Mouse (Mus musculus) heart, postnatal 10 days (tissue): ENCODE measurements around the gene H1fnt. TPM values are rescaled to one million over a fixed set of nuclear protein-coding genes. Genes with fewer than 3 reads are reported as not detected.

Experiments
- DNase-seq, 2 experiments: peaks; one replicate each; pipeline ENCODE4 v3.0.0; 2021
- intact Hi-C: fragments of 180-260 bp; cut with DNase I; formaldehyde crosslinking; loops from one replicate; pipeline ENCODE4 v1.15.1; 2025
- total RNA-seq, 2 experiments: library from RNA; stranded (reverse); gene quantifications; 2 replicates each; pipeline ENCODE4 v1.2.3; 2021

Gene H1fnt
- total RNA-seq: not detected

GRCm38 (mm10) chr15:98257193-98257592 lies at the start of gene H1fnt:
H1fnt (minus strand) TSS chr15:98257293.
- intact Hi-C loops: no loop called here
- no peak for DNase-seq

GRCm38 (mm10) chr15:98295628-98296551 lies 38.8 kb upstream of the H1fnt start, which contains the start of gene Zfp641:
Zfp641 (minus strand) TSS chr15:98296161.
- DNase-seq: peak; percentile 50 to 51
- intact Hi-C loops: no loop called here

DNA sequence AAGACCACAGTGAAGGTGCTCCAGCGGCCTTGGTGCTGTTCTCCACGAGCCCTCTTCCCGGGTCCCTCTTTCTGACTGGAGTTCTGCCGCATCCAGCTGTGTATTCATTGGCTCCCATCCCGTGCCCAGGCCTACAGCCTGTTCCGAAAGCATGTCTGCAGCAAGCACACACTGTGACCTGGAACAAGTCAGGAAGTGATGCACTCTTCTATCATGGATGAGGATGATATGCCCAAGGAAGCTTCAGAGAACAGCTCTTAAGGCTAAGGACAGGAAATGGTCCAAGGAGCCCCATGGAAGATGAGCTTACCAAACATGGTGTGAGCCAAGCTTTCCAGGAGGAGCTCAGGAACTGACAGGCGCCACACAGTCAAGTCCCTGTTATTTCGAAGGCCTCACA lies 36.6 kb upstream of the H1fnt start:
- DNase-seq: no peak
- intact Hi-C loops: no loop called here

GRCm38 (mm10) chr15:98288566-98288965 lies 31.5 kb upstream of the H1fnt start:
- no peak for DNase-seq
- intact Hi-C loops: no loop called here

DNA sequence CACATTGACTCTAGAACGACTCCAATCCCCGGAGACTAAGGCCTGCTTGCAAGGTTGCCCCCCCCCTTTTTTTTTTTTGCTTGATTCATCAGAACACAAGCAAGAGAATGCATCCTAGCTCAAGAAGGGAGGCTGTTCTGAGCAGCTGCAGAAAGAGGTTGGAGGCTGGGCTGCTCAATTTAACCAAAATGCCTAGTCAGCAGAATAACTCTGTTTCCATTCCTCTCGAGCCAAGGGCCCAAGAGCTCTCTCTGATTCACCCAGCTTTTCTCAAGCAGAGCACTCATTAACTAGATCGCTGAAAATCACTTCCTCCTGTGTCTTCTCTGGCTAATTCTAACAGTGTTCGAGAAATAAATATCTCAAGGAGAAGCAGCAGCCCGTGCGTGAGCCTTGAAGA lies 29.3 kb upstream of the H1fnt start:
- no peak for DNase-seq
- intact Hi-C loops: no loop called here

DNA sequence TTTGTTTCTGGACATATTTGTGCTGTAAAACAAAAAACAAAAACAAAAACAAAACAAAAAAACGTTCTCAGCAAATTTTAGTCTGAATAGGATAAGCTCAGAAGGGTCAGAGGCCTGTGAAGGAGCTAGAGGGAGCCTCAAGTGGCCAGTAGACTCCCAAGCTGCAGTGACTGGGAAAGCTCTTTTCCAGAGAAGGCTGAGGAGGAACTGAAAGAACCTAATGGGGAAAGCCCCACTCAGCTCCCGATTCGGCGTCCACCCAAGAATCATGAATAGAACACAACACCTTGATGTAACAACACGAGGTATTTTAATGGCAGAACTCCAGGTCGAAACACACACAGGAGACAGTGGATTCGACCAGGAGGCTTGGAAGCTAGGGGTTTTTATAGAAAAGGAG lies 683 bp upstream of the H1fnt start:
- intact Hi-C loops: no loop called here
- no peak for DNase-seq

DNA sequence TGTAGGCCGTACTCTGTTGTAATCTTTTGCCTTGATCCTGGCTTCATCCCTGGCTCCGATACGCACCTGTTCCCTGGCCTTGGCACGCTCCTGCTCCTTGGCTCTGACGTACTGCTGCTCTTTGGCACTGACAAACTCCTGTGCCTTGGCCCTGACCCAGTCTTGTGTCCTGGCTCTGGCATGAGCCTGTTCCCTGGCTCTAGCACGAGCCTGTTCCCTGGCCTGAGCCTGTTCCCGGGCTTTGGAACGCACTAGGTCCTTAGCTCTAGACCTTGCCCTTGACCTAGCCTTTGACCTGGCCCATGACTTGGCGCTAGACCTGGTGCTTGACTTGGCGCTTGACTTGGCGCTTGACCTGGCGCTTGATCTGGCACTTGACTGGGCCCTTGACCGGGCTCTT lies 822 bp downstream of the H1fnt start:
- intact Hi-C loops: no loop called here
- peak in 1 of 2 experiments; percentile 3 for DNase-seq

DNA sequence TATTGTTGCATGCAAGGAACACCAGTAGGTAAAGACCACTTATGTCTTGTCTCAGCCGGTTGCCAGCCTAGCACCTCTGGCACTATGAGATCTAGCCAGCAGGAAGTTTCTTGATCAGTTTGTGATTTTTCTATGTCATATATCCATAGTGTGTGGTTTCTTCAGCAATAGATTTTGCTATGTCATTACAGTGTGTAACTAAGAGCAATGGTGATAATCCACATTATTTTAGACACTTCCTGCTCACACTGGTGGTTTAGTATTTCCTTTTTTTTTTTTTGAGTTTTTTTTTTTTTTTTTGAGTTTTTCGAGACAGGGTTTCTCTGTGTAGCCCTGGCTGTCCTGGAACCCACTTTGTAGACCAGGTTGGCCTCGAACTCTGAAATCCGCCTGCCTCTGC lies 21.7 kb downstream of the H1fnt start:
- intact Hi-C loops: no loop called here
- DNase-seq: no peak

- intact Hi-C loops: no loop called here
- no peak for DNase-seq
Observed at GRCm38 (mm10) chr15:98234350-98234749, 22.7 kb downstream of the H1fnt start, which contains the start of gene Olfr286. Olfr286 (minus strand) TSS chr15:98234450.

- intact Hi-C loops: no loop called here
Observed at GRCm38 (mm10) chr15:98226096-98226495, 31.0 kb downstream of the H1fnt start.

GRCm38 (mm10) chr15:98225610-98226009 lies 31.5 kb downstream of the H1fnt start:
- no peak for DNase-seq
- intact Hi-C loops: no loop called here

More at GRCm38 (mm10) chr15:98226096-98226495, 31.0 kb downstream of the H1fnt start:
- no peak for DNase-seq

- no peak for DNase-seq
- intact Hi-C loops: no loop called here
Observed at GRCm38 (mm10) chr15:98222377-98222776, 34.7 kb downstream of the H1fnt start.

DNA sequence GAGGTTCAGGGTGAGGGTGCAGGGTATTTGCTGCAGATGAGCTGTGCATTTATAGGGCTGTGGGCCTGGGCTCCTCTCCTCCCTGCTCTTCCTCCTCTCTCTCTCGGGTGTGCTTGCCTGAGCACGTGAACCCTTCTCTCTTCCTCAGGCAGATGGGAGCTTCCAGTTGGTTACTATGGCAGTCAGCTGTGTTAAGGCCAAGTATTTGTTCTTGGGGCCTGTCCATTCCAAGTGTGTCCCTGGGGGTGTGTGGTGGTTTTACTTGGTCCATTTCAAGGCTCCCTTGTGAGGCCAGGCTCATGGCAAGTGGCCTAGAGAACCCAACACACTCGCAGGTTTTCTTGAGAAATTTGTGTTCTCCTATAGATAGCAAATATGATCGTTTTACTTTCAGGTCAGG lies 36.2 kb downstream of the H1fnt start, which contains the start of the genes Gm44579 and Olfr287:
Gene Gm44579, minus strand, starts transcription at position 101 of the 400 bp plus-strand sequence.
Gene Olfr287, minus strand, starts transcription at position 180 of the 400 bp plus-strand sequence.
- intact Hi-C loops: no loop called here
- no peak for DNase-seq

- no peak for DNase-seq
- intact Hi-C loops: no loop called here
Observed at GRCm38 (mm10) chr15:98214130-98214529, 43.0 kb downstream of the H1fnt start.

DNA sequence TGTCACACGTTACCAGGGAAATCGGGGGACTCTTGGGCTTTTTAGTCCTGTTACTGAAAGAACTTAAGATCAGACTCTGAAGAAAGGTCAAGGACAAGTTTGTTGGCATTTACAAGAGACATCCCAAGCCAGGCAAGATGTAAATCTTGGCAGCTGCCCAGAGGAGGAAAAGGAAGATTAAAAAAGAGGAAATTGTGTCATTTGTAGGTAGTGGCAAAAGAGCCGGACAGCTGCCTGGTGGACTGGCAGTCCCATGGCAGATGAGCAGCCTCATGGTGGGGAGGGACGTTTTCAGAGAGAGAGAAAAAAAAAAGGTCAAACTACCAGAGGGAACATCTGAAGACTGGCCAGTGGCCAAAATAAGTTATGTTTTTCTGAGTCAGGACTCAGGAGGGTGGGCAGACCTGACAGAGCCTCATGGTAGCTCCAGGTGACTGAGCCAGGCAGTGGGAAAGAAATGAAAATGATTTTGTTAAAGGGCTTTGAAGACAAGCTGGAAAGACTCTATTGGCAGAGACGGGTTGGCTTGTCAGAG lies 43.7 kb downstream of the H1fnt start:
- DNase-seq: peak in 1 of 2 experiments; percentile 1
- intact Hi-C loops: no loop called here

DNA sequence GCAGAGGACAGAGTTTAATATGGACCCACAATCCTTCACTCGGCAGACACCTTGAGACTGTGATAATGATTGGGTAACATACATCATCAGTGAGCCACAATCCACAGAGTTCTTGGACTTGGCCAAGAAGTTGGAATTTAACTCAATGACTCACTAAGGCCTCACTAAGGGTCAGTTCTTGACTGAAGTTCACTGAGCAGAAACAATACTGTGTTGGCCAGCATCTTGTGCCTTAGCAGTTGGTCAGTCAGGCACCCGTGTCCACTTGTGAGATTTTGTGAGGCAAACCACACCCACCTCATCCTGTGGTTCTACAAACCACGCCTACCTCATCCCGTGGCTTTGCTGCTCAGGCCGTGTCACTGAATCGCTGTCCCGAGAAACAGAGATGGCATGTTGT lies 47.4 kb downstream of the H1fnt start:
- no peak for DNase-seq
- intact Hi-C loops: no loop called here

Other genes with a start within 250 kb of the H1fnt start
- 100 to 1,000 TPM; 571 to 624 TPM for gene Pfkm, start 164.7 kb downstream of the H1fnt start, total RNA-seq
- 10 to 100 TPM; 16.7 to 18.5 TPM for gene Senp1, start 163.5 kb downstream of the H1fnt start, total RNA-seq
- gene Asb8, start 91.7 kb downstream of the H1fnt start, total RNA-seq: 100 to 1,000 TPM; 104 to 109 TPM
- under 1 TPM; 0.57 to 0.64 TPM for gene Ccdc184, start 90.1 kb downstream of the H1fnt start, total RNA-seq
- not detected for gene Olfr288, start 61.8 kb downstream of the H1fnt start, total RNA-seq
- not detected for gene Gm44579, start 36.3 kb downstream of the H1fnt start, total RNA-seq
- not detected for gene Olfr287, start 36.2 kb downstream of the H1fnt start, total RNA-seq
- not detected for gene Olfr286, start 22.8 kb downstream of the H1fnt start, total RNA-seq
- 1 to 10 TPM; 5.4 to 6.5 TPM for gene Zfp641, start 38.9 kb upstream of the H1fnt start, total RNA-seq
- gene Olfr285, start 60.1 kb upstream of the H1fnt start, total RNA-seq: not detected
- not detected for gene Olfr284, start 83.7 kb upstream of the H1fnt start, total RNA-seq
- gene Olfr283, start 123.7 kb upstream of the H1fnt start, total RNA-seq: not detected
- gene Olfr282, start 173.9 kb upstream of the H1fnt start, total RNA-seq: not detected
- not detected for gene Olfr281, start 195.3 kb upstream of the H1fnt start, total RNA-seq
- not detected for gene OR5BS1P, start 212.6 kb upstream of the H1fnt start, total RNA-seq
- gene Lalba, start 225.4 kb upstream of the H1fnt start, total RNA-seq: under 1 TPM in 1 of 2 experiments, not detected in 1; 0.47 TPM
- gene Olfr279, start 235.1 kb upstream of the H1fnt start, total RNA-seq: not detected